Mouse (Mus musculus) neural tube, embryonic 13.5 days (tissue): ENCODE measurements around the gene Hivep1. TPM values are rescaled to one million over a fixed set of nuclear protein-coding genes. Genes with fewer than 3 reads are reported as not detected.

Experiments
- ATAC-seq: fragments of 200-750 bp; cut with Nextera tagmentation; 2 replicates; pipeline ENCODE4 v1.8.0; 2017; ENCODE audit warnings: low read depth, mild to moderate bottlenecking, moderate TSS enrichment, moderate library complexity
- H3K27ac ChIP-seq: fragments of 300-500 bp; sonication (generic); replicated peaks from 2 replicates; pipeline ENCODE4 v1.5.1; 2015; ENCODE audit warnings: moderate library complexity, mild to moderate bottlenecking, inconsistent platforms
- H3K27me3 ChIP-seq: fragments of 300-500 bp; sonication (generic); 2 replicates; pipeline ENCODE4 v1.6.1; 2015; ENCODE audit warnings: mild to moderate bottlenecking, inconsistent platforms
- H3K36me3 ChIP-seq: fragments of 300-500 bp; sonication (generic); 2 replicates; pipeline ENCODE4 v1.6.1; 2015; ENCODE audit warnings: mild to moderate bottlenecking, inconsistent platforms
- H3K4me1 ChIP-seq: fragments of 300-500 bp; sonication (generic); replicated peaks from 2 replicates; pipeline ENCODE4 v1.6.1; 2015; ENCODE audit warnings: inconsistent platforms
- H3K4me2 ChIP-seq: fragments of 300-500 bp; sonication (generic); 2 replicates; pipeline ENCODE4 v1.6.1; 2015; ENCODE audit warnings: inconsistent platforms, mild to moderate bottlenecking, moderate library complexity
- H3K4me3 ChIP-seq: fragments of 300-500 bp; sonication (generic); 2 replicates; pipeline ENCODE4 v1.5.1; 2015; ENCODE audit warnings: mild to moderate bottlenecking, inconsistent platforms
- H3K9ac ChIP-seq: fragments of 300-500 bp; sonication (generic); 2 replicates; pipeline ENCODE4 v1.6.1; 2015; ENCODE audit warnings: moderate library complexity, mild to moderate bottlenecking, inconsistent platforms
- H3K9me3 ChIP-seq: fragments of 300-500 bp; sonication (generic); 2 replicates; pipeline ENCODE4 v1.6.1; 2016; ENCODE audit warnings: inconsistent platforms
- WGBS: fragments of 180-500 bp; shearing (Covaris S2); methylation state at CpG from one replicate; pipeline ENCODE4 v1.1.7; 2015; 5-methylcytosine and 5-hydroxymethylcytosine counted together
- polyA plus RNA-seq: library from polyadenylated mRNA; unstranded; fragments of >200 nt; fragmentation: Nextera tagmentation; extraction: Ambion mirVana; gene quantifications from 2 replicates; pipeline ENCODE4 v1.2.1, GENCODE M21; 2015

Gene Hivep1
- polyA plus RNA-seq, 1 experiment from 2014 or later, result 16.7 TPM

DNA sequence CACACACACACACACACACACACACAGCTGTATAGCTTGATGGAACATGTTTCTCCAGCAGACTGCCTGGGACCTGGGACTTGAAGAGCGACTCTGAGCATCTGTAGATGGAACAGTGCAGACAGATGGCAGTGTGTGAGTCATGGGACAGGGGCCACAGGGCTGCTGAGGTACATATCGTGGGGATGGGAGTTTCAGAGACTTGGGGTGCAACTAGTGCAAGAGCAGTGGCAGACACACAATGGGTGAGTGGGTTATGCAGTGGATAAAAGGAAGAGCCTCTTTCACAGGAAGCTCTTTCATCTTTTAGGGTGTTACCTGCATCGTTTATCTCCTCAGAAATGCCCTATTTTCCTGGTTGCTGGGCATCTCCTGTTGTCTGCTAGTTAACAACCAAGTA is 25.8 kb downstream of the Hivep1 start:
- Histone ChIP-seq H3K4me1 (no peaks in the 10 kb centered on the region; the same call in 1 of the 2 replicates), H3K9me3 (no peaks in the 10 kb centered on the region), H3K4me2 (no peak overlapping the region), H3K27ac (no peak overlapping the region), H3K4me3 (no peak overlapping the region), H3K27me3 (no peaks in the 10 kb centered on the region), H3K36me3 (peaks cover 15% of the 10 kb centered on the region; the same call in 1 of the 2 replicates), H3K9ac (no peak overlapping the region)
- ATAC-seq, result no peak
- WGBS, result 93% methylated on average over 3 of the region's 3 CpGs

GRCm38 (mm10) chr13:42080131-42080916 is 28.5 kb downstream of the Hivep1 start:
- H3K4me2 ChIP-seq, result no peak overlapping the region
- H3K9ac ChIP-seq, result no peak overlapping the region
- H3K27ac ChIP-seq, result no peak overlapping the region
- 75% methylated on average over 10 of the region's 10 CpGs for WGBS
- no peaks in the 10 kb centered on the region for H3K27me3 ChIP-seq
- peaks cover 15% of the 10 kb centered on the region; the same call in 1 of the 2 replicates for H3K36me3 ChIP-seq
- H3K9me3 ChIP-seq, result no peaks in the 10 kb centered on the region
- no peak for ATAC-seq
- no peak overlapping the region for H3K4me3 ChIP-seq
- no peaks in the 10 kb centered on the region; the same call in 1 of the 2 replicates for H3K4me1 ChIP-seq

GRCm38 (mm10) chr13:42088339-42088738 is 36.5 kb downstream of the Hivep1 start:
- Histone ChIP-seq H3K36me3 (no peaks in the 10 kb centered on the region), H3K9me3 (no peaks in the 10 kb centered on the region), H3K9ac (no peak overlapping the region), H3K27ac (no peak overlapping the region), H3K4me2 (no peak overlapping the region), H3K4me3 (no peak overlapping the region), H3K4me1 (peaks cover 37% of the 10 kb centered on the region), H3K27me3 (no peaks in the 10 kb centered on the region)
- WGBS, result 76% methylated on average over 5 of the region's 5 CpGs
- no peak for ATAC-seq

GRCm38 (mm10) chr13:42089025-42089424 is 37.2 kb downstream of the Hivep1 start:
- Histone ChIP-seq H3K4me3 (no peak overlapping the region), H3K4me2 (no peak overlapping the region), H3K4me1 (peaks cover 44% of the 10 kb centered on the region), H3K9me3 (no peaks in the 10 kb centered on the region), H3K36me3 (no peaks in the 10 kb centered on the region), H3K27ac (0 out of 2 replicates have a peak overlapping the region, but pooled peaks have one; percentile 28), H3K9ac (no peak overlapping the region), H3K27me3 (no peaks in the 10 kb centered on the region)
- 78% methylated on average over 8 of the region's 8 CpGs for WGBS
- ATAC-seq, result no peak

DNA sequence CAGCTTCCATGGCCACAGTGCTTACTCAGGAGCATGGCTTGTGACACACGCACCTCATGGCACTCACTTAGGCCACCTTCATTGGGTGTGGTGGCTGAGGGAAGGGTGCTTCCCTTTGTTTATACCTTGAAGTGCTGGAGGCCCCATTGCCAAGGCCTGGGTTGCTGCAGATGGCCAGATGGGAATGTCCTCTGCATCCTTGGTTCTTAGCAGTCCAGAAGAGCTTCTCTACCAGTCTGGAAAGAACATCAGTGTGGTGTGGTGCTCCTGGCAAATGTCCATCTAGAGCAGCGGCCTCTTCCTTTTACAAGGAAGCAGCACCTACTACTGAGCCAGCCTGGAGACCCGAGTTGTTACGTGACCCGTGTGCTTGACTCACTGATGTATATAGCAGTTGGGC is 38.9 kb downstream of the Hivep1 start:
- Histone ChIP-seq H3K4me3 (no peak overlapping the region), H3K9ac (no peak overlapping the region), H3K27me3 (no peaks in the 10 kb centered on the region), H3K9me3 (no peaks in the 10 kb centered on the region), H3K4me1 (peaks cover 46% of the 10 kb centered on the region), H3K27ac (no peak overlapping the region), H3K4me2 (no peak overlapping the region), H3K36me3 (no peaks in the 10 kb centered on the region)
- peak; percentile 19; the same call in 1 of the 2 replicates for ATAC-seq
- WGBS, result 92% methylated on average over 5 of the region's 5 CpGs

DNA sequence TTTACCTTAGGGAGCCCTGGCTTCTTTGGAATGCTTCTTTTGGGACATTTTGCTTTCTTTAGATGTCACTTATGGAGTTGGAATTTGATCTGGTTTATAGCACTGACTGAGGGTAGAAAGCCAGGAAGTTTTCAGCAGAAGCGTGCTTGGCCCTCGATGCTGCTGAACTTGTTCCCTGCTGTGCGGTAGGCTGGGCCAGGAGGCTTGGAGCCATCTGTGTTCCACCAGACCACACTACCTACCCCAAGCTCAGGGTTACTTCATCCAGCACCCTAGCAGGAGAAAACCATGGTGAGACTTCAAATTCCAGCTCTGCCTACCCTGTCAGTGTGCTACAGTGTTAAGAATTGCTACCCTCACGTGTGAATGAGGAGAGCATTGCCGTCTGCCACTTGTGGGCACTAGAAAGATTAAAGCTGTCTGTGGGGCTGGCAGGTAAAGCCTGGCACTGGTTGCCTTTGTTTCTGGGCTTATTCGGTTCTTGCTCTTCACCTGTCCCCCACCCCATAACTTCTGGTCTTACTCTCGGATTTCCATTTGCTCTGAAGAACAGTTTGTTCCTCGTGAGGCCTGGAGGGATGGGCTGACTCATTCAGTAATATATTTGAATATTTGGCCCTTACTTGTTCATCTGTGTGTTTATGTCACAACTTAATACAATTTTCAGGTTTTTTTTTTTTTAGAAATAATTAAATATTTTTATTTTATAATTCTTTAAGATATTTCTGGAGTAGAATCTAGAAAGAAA is 40.7 kb downstream of the Hivep1 start:
- H3K36me3 ChIP-seq, result no peaks in the 10 kb centered on the region
- no peak overlapping the region; the same call in 1 of the 2 replicates for H3K27ac ChIP-seq
- peaks cover 57% of the 10 kb centered on the region for H3K4me1 ChIP-seq
- ATAC-seq, result no peak
- no peak overlapping the region for H3K4me2 ChIP-seq
- no peak overlapping the region for H3K9ac ChIP-seq
- WGBS, result 62% methylated on average over 8 of the region's 8 CpGs
- H3K4me3 ChIP-seq, result no peak overlapping the region
- H3K27me3 ChIP-seq, result no peaks in the 10 kb centered on the region
- H3K9me3 ChIP-seq, result no peaks in the 10 kb centered on the region

GRCm38 (mm10) chr13:42093268-42094042 is 41.6 kb downstream of the Hivep1 start:
- WGBS, result 75% methylated on average over 12 of the region's 12 CpGs
- no peaks in the 10 kb centered on the region for H3K36me3 ChIP-seq
- no peak for ATAC-seq

DNA sequence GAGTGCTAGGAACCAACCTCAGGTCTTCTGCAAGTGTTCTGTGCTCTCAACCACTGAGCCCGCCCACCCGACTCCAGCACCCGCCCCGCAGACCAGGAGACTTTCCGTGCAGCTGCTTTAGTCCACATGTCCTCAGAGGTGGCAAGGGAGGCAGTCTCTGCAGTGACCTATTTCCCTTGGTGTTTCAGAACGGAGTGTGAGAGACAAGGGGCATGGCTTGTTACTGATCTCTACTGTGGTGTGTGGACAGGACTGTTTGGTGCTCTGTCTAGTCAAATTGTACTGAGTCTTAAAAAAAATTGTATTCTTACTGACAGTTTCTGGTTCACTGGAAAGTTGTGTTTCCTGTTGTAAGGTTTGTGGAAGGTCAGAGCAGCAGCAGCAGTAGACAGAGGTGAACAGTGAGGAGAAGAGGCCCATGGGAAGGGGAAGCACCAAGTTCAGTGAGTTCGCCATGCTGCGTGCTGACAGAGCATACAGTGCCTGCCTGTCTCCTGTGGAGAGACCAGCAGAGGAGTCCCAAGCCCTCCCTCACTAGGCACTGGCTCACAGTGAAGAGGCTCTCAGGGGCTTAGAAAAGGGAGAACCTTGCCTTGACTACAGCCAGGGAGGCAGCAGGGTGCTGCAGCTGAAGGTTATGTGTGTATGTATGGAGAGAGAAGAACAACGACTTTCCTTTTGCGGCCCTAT is 44.1 kb downstream of the Hivep1 start:
- peaks cover 44% of the 10 kb centered on the region for H3K4me1 ChIP-seq
- no peaks in the 10 kb centered on the region for H3K9me3 ChIP-seq
- ATAC-seq, result no peak
- H3K4me2 ChIP-seq, result no peak overlapping the region
- no peaks in the 10 kb centered on the region for H3K36me3 ChIP-seq
- WGBS, result 76% methylated on average over 10 of the region's 10 CpGs
- 0 out of 2 replicates have a peak overlapping the region, but pooled peaks have one; percentile 26 for H3K9ac ChIP-seq
- H3K27ac ChIP-seq, result 0 out of 2 replicates have a peak overlapping the region, but pooled peaks have one; percentile 10
- no peaks in the 10 kb centered on the region for H3K27me3 ChIP-seq
- H3K4me3 ChIP-seq, result no peak overlapping the region

More at GRCm38 (mm10) chr13:42093268-42094042, 41.6 kb downstream of the Hivep1 start:
- Histone ChIP-seq H3K27me3 (no peaks in the 10 kb centered on the region), H3K4me2 (no peak overlapping the region), H3K27ac (no peak overlapping the region), H3K9me3 (no peaks in the 10 kb centered on the region), H3K4me3 (no peak overlapping the region), H3K4me1 (peaks cover 53% of the 10 kb centered on the region), H3K9ac (no peak overlapping the region)

DNA sequence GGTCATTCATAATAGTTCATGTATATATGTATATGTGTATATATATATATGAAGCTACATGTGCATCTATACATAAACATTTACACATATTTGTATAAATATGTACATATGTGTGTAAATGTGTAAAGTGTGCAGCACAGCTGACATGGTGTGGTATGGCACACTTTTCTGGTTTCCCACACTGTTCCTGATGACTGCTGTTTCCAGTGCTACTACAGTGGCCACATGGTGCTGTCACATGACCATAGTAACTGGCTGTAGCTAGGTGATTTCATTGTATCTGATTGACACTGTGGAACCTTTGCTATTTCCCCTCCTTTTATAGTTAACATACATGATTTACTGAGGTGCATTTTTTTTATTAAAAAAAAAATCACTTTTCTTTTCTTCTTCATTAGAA is 45.3 kb downstream of the Hivep1 start:
- Histone ChIP-seq H3K9me3 (no peaks in the 10 kb centered on the region), H3K27me3 (no peaks in the 10 kb centered on the region), H3K36me3 (no peaks in the 10 kb centered on the region), H3K9ac (no peak overlapping the region), H3K4me1 (peaks cover 46% of the 10 kb centered on the region), H3K4me3 (no peak overlapping the region), H3K27ac (no peak overlapping the region), H3K4me2 (no peak overlapping the region)
- no peak for ATAC-seq

DNA sequence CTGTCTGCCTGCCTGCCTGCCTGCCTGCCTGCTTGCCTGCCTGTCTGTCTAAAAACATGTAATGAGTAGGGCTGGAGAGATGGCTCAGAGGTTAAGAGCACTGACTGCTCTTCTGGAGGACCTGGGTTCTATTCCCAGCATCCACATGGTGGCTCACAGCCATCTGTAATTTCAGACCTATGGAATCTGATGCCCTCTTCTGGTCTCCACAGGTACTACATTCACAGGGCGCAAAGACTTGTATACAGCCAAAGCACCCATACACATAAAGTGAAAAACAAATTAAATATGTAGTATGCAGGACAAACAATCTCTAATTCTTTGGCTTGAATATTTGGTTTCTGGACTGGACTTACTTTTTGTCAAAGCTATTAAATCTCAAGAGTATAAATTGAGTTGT is 46.7 kb downstream of the Hivep1 start:
- 100% methylated on average over 1 of the region's 1 CpGs for WGBS
- H3K9ac ChIP-seq, result no peak overlapping the region
- H3K36me3 ChIP-seq, result no peaks in the 10 kb centered on the region
- no peaks in the 10 kb centered on the region for H3K27me3 ChIP-seq
- peaks cover 50% of the 10 kb centered on the region for H3K4me1 ChIP-seq
- no peaks in the 10 kb centered on the region for H3K9me3 ChIP-seq
- no peak overlapping the region for H3K4me3 ChIP-seq
- ATAC-seq, result no peak
- no peak overlapping the region for H3K27ac ChIP-seq
- no peak overlapping the region for H3K4me2 ChIP-seq

DNA sequence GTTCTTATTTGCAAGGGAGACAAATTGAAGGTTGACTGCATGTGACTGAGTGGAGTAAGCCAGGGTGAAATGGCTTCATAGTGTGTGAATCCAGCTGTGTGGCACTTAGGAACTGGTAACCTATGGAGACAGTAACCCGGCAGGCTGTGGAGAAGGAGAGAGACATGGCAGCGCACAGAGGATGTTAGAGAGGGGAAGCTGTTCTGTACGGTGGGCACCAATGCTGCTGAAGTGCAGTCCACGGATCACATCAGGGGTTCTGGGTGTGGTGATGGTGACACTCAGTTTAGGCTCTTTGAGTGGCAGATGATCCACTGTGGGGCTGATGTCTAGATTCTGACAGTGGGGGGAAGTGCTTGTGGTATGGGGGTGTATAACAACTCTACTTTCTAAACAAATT is 47.7 kb downstream of the Hivep1 start:
- 77% methylated on average over 4 of the region's 4 CpGs for WGBS
- H3K9ac ChIP-seq, result no peak overlapping the region
- no peak overlapping the region for H3K4me2 ChIP-seq
- no peak overlapping the region for H3K27ac ChIP-seq
- no peaks in the 10 kb centered on the region for H3K36me3 ChIP-seq
- no peaks in the 10 kb centered on the region for H3K27me3 ChIP-seq
- no peak for ATAC-seq
- H3K9me3 ChIP-seq, result no peaks in the 10 kb centered on the region
- peaks cover 53% of the 10 kb centered on the region for H3K4me1 ChIP-seq
- H3K4me3 ChIP-seq, result no peak overlapping the region
